Mouse (Mus musculus) MEL (cell line): ENCODE results near the gene D8Ertd738e.

Experiments
- BHLHE40 ChIP-seq: IDR thresholded peaks from 2 replicates; pipeline ENCODE4 v1.6.1; 2012; ENCODE audit warnings: low read depth, mild to moderate bottlenecking, inconsistent platforms, low read length, improper control_type of control experiment, borderline replicate concordance
- CHD2 ChIP-seq: IDR thresholded peaks from 2 replicates; pipeline ENCODE4 v1.6.1; 2011; ENCODE audit warnings: low read length, improper control_type of control experiment
- CTCF ChIP-seq, 3 experiments: IDR thresholded peaks in 2 of 3; conservative IDR thresholded peaks in 1 of 3; 2 replicates each; pipeline ENCODE4 v1.5.1; 2011 to 2012; ENCODE audit warnings: low read length in 3 of 3, low read depth in 2 of 3, mild to moderate bottlenecking in 2 of 3, improper control_type of control experiment in 1 of 3, inconsistent platforms in 1 of 3, mixed read lengths in 1 of 3, moderate library complexity in 1 of 3; ENCODE audit not compliant: control insufficient read depth in 1 of 3, insufficient read depth in 1 of 3, poor library complexity in 1 of 3, severe bottlenecking in 1 of 3
- EP300 ChIP-seq, 2 experiments: IDR thresholded peaks; 2 replicates each; pipeline ENCODE4 v1.6.1; 2011; ENCODE audit warnings: improper control_type of control experiment in 2 of 2, low read length in 2 of 2, low read depth in 1 of 2, mild to moderate bottlenecking in 1 of 2
- JUND ChIP-seq: IDR thresholded peaks from 2 replicates; pipeline ENCODE4 v1.6.1; 2011; ENCODE audit warnings: low read depth, mild to moderate bottlenecking, improper control_type of control experiment, low read length
- KAT2A ChIP-seq: conservative IDR thresholded peaks from 2 replicates; pipeline ENCODE4 v1.6.1; 2012; ENCODE audit warnings: low read depth, low read length, improper control_type of control experiment, inconsistent platforms
- MAX ChIP-seq: IDR thresholded peaks from 2 replicates; pipeline ENCODE4 v1.6.1; 2011; ENCODE audit warnings: low read length, improper control_type of control experiment
- NELFE ChIP-seq: IDR thresholded peaks from 2 replicates; pipeline ENCODE4 v1.6.1; 2011; ENCODE audit warnings: low read depth, low read length, improper control_type of control experiment
- POLR2A ChIP-seq, 2 experiments: IDR thresholded peaks; 2 replicates each; pipeline ENCODE4 v1.6.1; 2011 to 2012; ENCODE audit warnings: low read length in 2 of 2, mild to moderate bottlenecking in 2 of 2, control low read depth in 1 of 2, improper control_type of control experiment in 1 of 2, low read depth in 1 of 2, moderate library complexity in 1 of 2; ENCODE audit not compliant: control insufficient read depth in 1 of 2, insufficient read depth in 1 of 2, poor library complexity in 1 of 2
- SMC3 ChIP-seq: IDR thresholded peaks from 2 replicates; pipeline ENCODE4 v1.6.1; 2011; ENCODE audit warnings: low read depth, low read length, improper control_type of control experiment
- ZNF384 ChIP-seq: IDR thresholded peaks from 2 replicates; pipeline ENCODE4 v1.6.1; 2012; ENCODE audit warnings: low read depth, mild to moderate bottlenecking, inconsistent platforms, low read length, improper control_type of control experiment

- TF ChIP-seq KAT2A = no peak
- TF ChIP-seq BHLHE40 = no peak
- peak in 2 of 3 experiments; percentile 5 to 33; a peak in 2 of 6 replicates for TF ChIP-seq CTCF (IDR thresholded peaks at IDR 0.05 in 2 of 3, conservative IDR thresholded peaks at IDR 0.05 in 1 of 3; ENCODE audit: control insufficient read depth in 1 of 3, insufficient read depth in 1 of 3, low read depth in 2 of 3, low read length in 3 of 3, poor library complexity in 1 of 3, severe bottlenecking in 1 of 3)
- no peak for TF ChIP-seq EP300 (IDR thresholded peaks at IDR 0.05; ENCODE audit: low read depth in 1 of 2, low read length in 2 of 2)
- TF ChIP-seq JUND = no peak
- no peak for TF ChIP-seq POLR2A (IDR thresholded peaks at IDR 0.05; ENCODE audit: control insufficient read depth in 1 of 2, insufficient read depth in 1 of 2, low read depth in 1 of 2, low read length in 2 of 2, poor library complexity in 1 of 2)
- no peak for TF ChIP-seq MAX
- no peak for TF ChIP-seq SMC3
- TF ChIP-seq NELFE = no peak
- TF ChIP-seq ZNF384 = no peak
- TF ChIP-seq CHD2 = no peak
These were observed 42.9 kb downstream of the D8Ertd738e start for GRCm38 (mm10) chr8:84206666-84207065.
